Mouse (Mus musculus): ENCODE data around the gene Kcnip4. TPM values are rescaled to one million over a fixed set of nuclear protein-coding genes. Genes with fewer than 3 reads are reported as not detected.

The Kcnip4 gene
- polyA plus RNA-seq, 1 experiment from 2014 or later, result 0.66 TPM

DNA sequence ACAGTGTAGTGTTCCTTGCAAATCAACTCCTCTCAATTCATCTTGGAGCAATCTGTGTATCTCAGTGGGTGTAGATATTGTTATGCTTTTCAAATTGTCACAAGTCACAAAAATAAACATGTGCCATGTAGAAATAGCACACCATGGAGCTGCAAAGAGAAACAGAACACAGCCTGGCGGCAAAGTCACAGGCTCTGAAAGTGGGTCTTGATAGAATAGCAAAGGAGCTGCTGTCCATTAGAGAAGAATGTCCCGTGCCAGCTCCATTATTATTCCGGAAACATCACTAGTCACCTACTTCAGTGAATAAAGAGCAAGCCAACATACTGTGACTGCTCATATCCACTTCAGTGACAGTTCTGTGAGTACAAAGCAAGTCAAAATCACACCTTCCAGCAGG is 232.9 kb downstream of the Kcnip4 start:
- no peaks in the 10 kb centered on the region for H3K36me3 ChIP-seq (ENCODE audit: control insufficient read depth, insufficient read depth)
- ATAC-seq (replicated peaks; ENCODE audit: extremely low read depth, insufficient read depth, low FRiP score), result no peak
- no peak overlapping the region for H3K4me2 ChIP-seq (ENCODE audit: low read depth, low read length)
- no peak overlapping the region for H3K4me3 ChIP-seq (ENCODE audit: low read length)
- no peak overlapping the region for H3K9ac ChIP-seq (ENCODE audit: low read length)
- H3K4me1 ChIP-seq (ENCODE audit: control insufficient read depth, insufficient read depth, low read length), result no peaks in the 10 kb centered on the region
- no peaks in the 10 kb centered on the region for H3K9me3 ChIP-seq (replicated peaks; ENCODE audit: control insufficient read depth, low read length)
- 51% methylated on average over 3 of the region's 3 CpGs for WGBS
- no peaks in the 10 kb centered on the region for H3K27me3 ChIP-seq (ENCODE audit: control insufficient read depth, insufficient read depth, low read length)
- H3K27ac ChIP-seq (ENCODE audit: low read length), result no peak overlapping the region

DNA sequence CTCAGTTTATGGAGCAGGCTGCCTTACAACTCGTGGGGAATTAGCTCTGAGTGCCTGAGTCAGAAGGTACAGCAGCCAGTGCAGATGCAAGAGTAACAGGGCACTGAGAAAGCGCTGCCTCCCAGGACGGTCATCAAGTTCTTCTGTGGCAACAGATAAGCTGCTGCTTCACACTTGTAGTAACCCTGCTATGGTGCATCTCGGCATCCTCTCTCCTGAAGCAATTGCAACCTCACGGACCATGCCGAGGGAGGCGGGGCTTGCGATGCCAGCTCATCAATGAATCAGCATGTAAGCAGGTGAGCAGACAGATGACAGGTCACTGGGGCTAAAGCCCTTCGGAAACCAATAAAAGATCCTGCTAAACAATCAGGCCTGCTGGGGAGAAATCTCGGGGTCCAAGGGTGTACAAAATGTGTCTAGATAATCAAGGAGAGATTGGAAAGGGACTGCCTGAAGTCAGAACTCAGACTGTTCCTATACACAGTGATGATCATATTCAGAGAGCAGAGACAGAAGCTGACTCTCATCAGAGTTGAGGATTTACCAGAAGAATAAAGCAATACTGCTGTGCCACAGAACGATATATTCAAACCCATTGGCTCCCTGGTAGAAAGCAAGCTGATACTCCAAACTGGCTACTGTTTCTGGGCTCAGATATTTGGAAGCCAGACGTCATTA is 239.1 kb downstream of the Kcnip4 start:
- Histone ChIP-seq H3K4me2 (ENCODE audit: low read depth, low read length) (peak overlapping the region; percentile 41), H3K4me1 (ENCODE audit: control insufficient read depth, insufficient read depth, low read length) (no peaks in the 10 kb centered on the region), H3K9me3 (replicated peaks; ENCODE audit: control insufficient read depth, low read length) (no peaks in the 10 kb centered on the region), H3K9ac (ENCODE audit: low read length) (no peak overlapping the region), H3K27ac (ENCODE audit: low read length) (no peak overlapping the region), H3K36me3 (ENCODE audit: control insufficient read depth, insufficient read depth) (no peaks in the 10 kb centered on the region), H3K27me3 (ENCODE audit: control insufficient read depth, insufficient read depth, low read length) (no peaks in the 10 kb centered on the region), H3K4me3 (ENCODE audit: low read length) (peak overlapping the region; percentile 11; the same call in 1 of the 2 replicates)
- ATAC-seq (replicated peaks; ENCODE audit: extremely low read depth, insufficient read depth, low FRiP score), result no peak
- WGBS, result 27% methylated on average over 12 of the region's 12 CpGs

- Histone ChIP-seq H3K9me3 (replicated peaks; ENCODE audit: control insufficient read depth, low read length) (no peaks in the 10 kb centered on the region), H3K4me3 (ENCODE audit: low read length) (no peak overlapping the region), H3K36me3 (ENCODE audit: control insufficient read depth, insufficient read depth) (no peaks in the 10 kb centered on the region), H3K27me3 (ENCODE audit: control insufficient read depth, insufficient read depth, low read length) (no peaks in the 10 kb centered on the region), H3K4me1 (ENCODE audit: control insufficient read depth, insufficient read depth, low read length) (no peaks in the 10 kb centered on the region), H3K27ac (ENCODE audit: low read length) (no peak overlapping the region), H3K9ac (ENCODE audit: low read length) (no peak overlapping the region), H3K4me2 (ENCODE audit: low read depth, low read length) (no peak overlapping the region; the same call in 1 of the 2 replicates)
- 70% methylated on average over 6 of the region's 6 CpGs for WGBS
- ATAC-seq (replicated peaks; ENCODE audit: extremely low read depth, insufficient read depth, low FRiP score), result no peak
Observed at GRCm38 (mm10) chr5:49284776-49285175, 239.9 kb downstream of the Kcnip4 start.

GRCm38 (mm10) chr5:49283403-49283802 is 241.3 kb downstream of the Kcnip4 start:
- Histone ChIP-seq H3K36me3 (ENCODE audit: control insufficient read depth, insufficient read depth) (no peaks in the 10 kb centered on the region), H3K4me1 (ENCODE audit: control insufficient read depth, insufficient read depth, low read length) (no peaks in the 10 kb centered on the region), H3K27ac (ENCODE audit: low read length) (no peak overlapping the region), H3K27me3 (ENCODE audit: control insufficient read depth, insufficient read depth, low read length) (no peaks in the 10 kb centered on the region), H3K4me2 (ENCODE audit: low read depth, low read length) (no peak overlapping the region), H3K4me3 (ENCODE audit: low read length) (no peak overlapping the region), H3K9ac (ENCODE audit: low read length) (no peak overlapping the region), H3K9me3 (replicated peaks; ENCODE audit: control insufficient read depth, low read length) (no peaks in the 10 kb centered on the region)
- no peak for ATAC-seq (replicated peaks; ENCODE audit: extremely low read depth, insufficient read depth, low FRiP score)
- WGBS, result 51% methylated on average over 5 of the region's 5 CpGs

GRCm38 (mm10) chr5:49271864-49272263 is 252.8 kb downstream of the Kcnip4 start:
- Histone ChIP-seq H3K27ac (ENCODE audit: low read length) (no peak overlapping the region), H3K4me1 (ENCODE audit: control insufficient read depth, insufficient read depth, low read length) (no peaks in the 10 kb centered on the region), H3K4me2 (ENCODE audit: low read depth, low read length) (no peak overlapping the region), H3K27me3 (ENCODE audit: control insufficient read depth, insufficient read depth, low read length) (no peaks in the 10 kb centered on the region), H3K9me3 (replicated peaks; ENCODE audit: control insufficient read depth, low read length) (no peaks in the 10 kb centered on the region), H3K9ac (ENCODE audit: low read length) (no peak overlapping the region), H3K36me3 (ENCODE audit: control insufficient read depth, insufficient read depth) (no peaks in the 10 kb centered on the region), H3K4me3 (ENCODE audit: low read length) (no peak overlapping the region)
- ATAC-seq (replicated peaks; ENCODE audit: extremely low read depth, insufficient read depth, low FRiP score), result no peak

DNA sequence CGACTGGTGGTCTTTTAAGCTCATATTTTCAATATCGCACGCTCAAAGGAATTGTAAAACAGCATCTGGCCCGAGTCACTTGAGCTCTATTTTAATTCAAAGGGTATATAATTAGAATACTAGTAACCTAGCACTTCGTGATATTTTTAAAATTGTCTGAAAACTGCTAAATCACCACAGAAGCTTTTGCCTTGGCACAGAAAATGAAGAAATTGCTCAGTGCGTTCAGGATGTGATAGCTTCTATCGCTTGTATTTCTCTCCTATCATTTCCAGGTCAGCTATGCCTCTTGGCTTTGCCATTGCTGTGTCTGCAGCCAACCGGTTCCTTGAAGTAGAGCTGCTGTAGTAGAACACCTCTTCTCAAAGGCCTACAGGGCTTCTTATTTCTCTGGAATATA is 255.9 kb downstream of the Kcnip4 start:
- no peak overlapping the region for H3K4me2 ChIP-seq (ENCODE audit: low read depth, low read length)
- 78% methylated on average over 8 of the region's 8 CpGs for WGBS
- no peak overlapping the region for H3K27ac ChIP-seq (ENCODE audit: low read length)
- no peak overlapping the region for H3K9ac ChIP-seq (ENCODE audit: low read length)
- no peaks in the 10 kb centered on the region for H3K36me3 ChIP-seq (ENCODE audit: control insufficient read depth, insufficient read depth)
- H3K4me1 ChIP-seq (ENCODE audit: control insufficient read depth, insufficient read depth, low read length), result no peaks in the 10 kb centered on the region
- no peak for ATAC-seq (replicated peaks; ENCODE audit: extremely low read depth, insufficient read depth, low FRiP score)
- H3K4me3 ChIP-seq (ENCODE audit: low read length), result no peak overlapping the region
- H3K9me3 ChIP-seq (replicated peaks; ENCODE audit: control insufficient read depth, low read length), result no peaks in the 10 kb centered on the region
- H3K27me3 ChIP-seq (ENCODE audit: control insufficient read depth, insufficient read depth, low read length), result no peaks in the 10 kb centered on the region

DNA sequence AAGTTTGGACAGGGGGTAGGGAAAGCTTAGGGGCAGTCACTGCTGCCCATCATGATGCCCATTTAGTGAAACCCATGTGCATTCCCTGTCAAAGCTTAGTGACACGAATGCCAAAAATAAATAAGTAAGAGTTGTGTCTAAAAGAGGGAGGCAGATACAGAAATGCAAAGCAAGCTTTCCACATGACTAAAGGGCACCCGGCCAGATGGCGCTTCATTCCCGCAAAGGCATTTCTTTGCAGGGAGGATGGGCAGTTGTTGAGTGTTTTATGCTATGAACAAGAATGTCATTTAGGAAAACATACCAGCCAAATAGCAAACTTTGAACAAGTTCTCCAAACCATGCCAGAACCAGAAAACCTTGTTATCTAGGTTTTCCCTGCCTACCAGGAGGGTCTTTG is 265.4 kb downstream of the Kcnip4 start:
- no peaks in the 10 kb centered on the region for H3K36me3 ChIP-seq (ENCODE audit: control insufficient read depth, insufficient read depth)
- H3K27ac ChIP-seq (ENCODE audit: low read length), result no peak overlapping the region
- H3K4me1 ChIP-seq (ENCODE audit: control insufficient read depth, insufficient read depth, low read length), result no peaks in the 10 kb centered on the region
- H3K4me3 ChIP-seq (ENCODE audit: low read length), result no peak overlapping the region
- H3K9me3 ChIP-seq (replicated peaks; ENCODE audit: control insufficient read depth, low read length), result no peaks in the 10 kb centered on the region
- no peaks in the 10 kb centered on the region for H3K27me3 ChIP-seq (ENCODE audit: control insufficient read depth, insufficient read depth, low read length)
- H3K4me2 ChIP-seq (ENCODE audit: low read depth, low read length), result no peak overlapping the region
- 75% methylated on average over 4 of the region's 4 CpGs for WGBS
- no peak overlapping the region for H3K9ac ChIP-seq (ENCODE audit: low read length)
- no peak for ATAC-seq (replicated peaks; ENCODE audit: extremely low read depth, insufficient read depth, low FRiP score)

- Histone ChIP-seq H3K27me3 (ENCODE audit: control insufficient read depth, insufficient read depth, low read length) (no peaks in the 10 kb centered on the region), H3K4me3 (ENCODE audit: low read length) (no peak overlapping the region), H3K4me2 (ENCODE audit: low read depth, low read length) (no peak overlapping the region), H3K27ac (ENCODE audit: low read length) (no peak overlapping the region), H3K36me3 (ENCODE audit: control insufficient read depth, insufficient read depth) (no peaks in the 10 kb centered on the region), H3K9me3 (replicated peaks; ENCODE audit: control insufficient read depth, low read length) (no peaks in the 10 kb centered on the region), H3K4me1 (ENCODE audit: control insufficient read depth, insufficient read depth, low read length) (no peaks in the 10 kb centered on the region), H3K9ac (ENCODE audit: low read length) (no peak overlapping the region)
- WGBS, result 66% methylated on average over 3 of the region's 3 CpGs
- ATAC-seq (replicated peaks; ENCODE audit: extremely low read depth, insufficient read depth, low FRiP score), result no peak
Observed at GRCm38 (mm10) chr5:49256850-49257249, 267.9 kb downstream of the Kcnip4 start.

DNA sequence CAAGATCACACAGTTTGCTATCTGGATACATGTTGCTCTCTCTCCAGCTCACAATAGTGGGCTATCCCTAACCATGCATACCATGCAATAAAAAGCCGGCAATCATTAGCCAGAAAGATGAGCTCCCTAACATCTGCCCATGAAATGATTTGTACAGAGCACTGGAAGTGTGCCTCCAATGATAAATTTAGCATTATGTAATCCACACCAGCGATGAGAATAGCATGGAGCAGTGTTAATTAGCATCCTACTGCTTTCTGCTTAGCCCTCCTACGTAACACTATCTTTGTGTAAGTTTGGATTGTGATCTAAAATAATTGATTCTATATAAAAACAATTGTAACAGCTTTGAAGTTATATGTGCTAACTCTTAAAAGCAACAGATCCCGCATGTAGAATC is 268.7 kb downstream of the Kcnip4 start:
- Histone ChIP-seq H3K4me2 (ENCODE audit: low read depth, low read length) (no peak overlapping the region), H3K9me3 (replicated peaks; ENCODE audit: control insufficient read depth, low read length) (no peaks in the 10 kb centered on the region), H3K4me3 (ENCODE audit: low read length) (no peak overlapping the region), H3K36me3 (ENCODE audit: control insufficient read depth, insufficient read depth) (no peaks in the 10 kb centered on the region), H3K27me3 (ENCODE audit: control insufficient read depth, insufficient read depth, low read length) (no peaks in the 10 kb centered on the region), H3K27ac (ENCODE audit: low read length) (no peak overlapping the region), H3K9ac (ENCODE audit: low read length) (no peak overlapping the region), H3K4me1 (ENCODE audit: control insufficient read depth, insufficient read depth, low read length) (no peaks in the 10 kb centered on the region)
- no peak for ATAC-seq (replicated peaks; ENCODE audit: extremely low read depth, insufficient read depth, low FRiP score)
- WGBS, result 71% methylated on average over 4 of the region's 4 CpGs
